Mouse (Mus musculus) stomach, embryonic 16.5 days (tissue): ENCODE measurements at regions not wholly inside any gene's neighbourhood (a gene's known extent, or its start where the extent isn't known, plus 50 kb on each side); places are given as distances from the start of the nearest gene placed in this dataset.

Source experiments
- ATAC-seq: fragments of 200-750 bp; cut with Nextera tagmentation; 2 replicates; pipeline ENCODE4 v1.8.0; 2017; ENCODE audit warnings: moderate number of reproducible peaks, moderate TSS enrichment; ENCODE audit not compliant: insufficient read depth, low FRiP score
- H3K27ac ChIP-seq: fragments of 300-500 bp; sonication (generic); 2 replicates; pipeline ENCODE4 v1.5.1; 2014; ENCODE audit warnings: low read length
- H3K27me3 ChIP-seq: fragments of 300-500 bp; sonication (generic); 2 replicates; pipeline ENCODE4 v1.6.1; 2014; ENCODE audit warnings: low read length, control low read depth, mixed read lengths; ENCODE audit not compliant: control insufficient read depth, insufficient read depth
- H3K36me3 ChIP-seq: fragments of 300-500 bp; sonication (generic); 2 replicates; pipeline ENCODE4 v1.6.1; 2014; ENCODE audit warnings: low read length; ENCODE audit not compliant: control insufficient read depth, insufficient read depth
- H3K4me1 ChIP-seq: fragments of 300-500 bp; sonication (generic); 2 replicates; pipeline ENCODE4 v1.6.1; 2014; ENCODE audit warnings: low read length, control low read depth, mixed read lengths; ENCODE audit not compliant: control insufficient read depth, insufficient read depth
- H3K4me2 ChIP-seq: fragments of 300-500 bp; sonication (generic); 2 replicates; pipeline ENCODE4 v1.6.1; 2014; ENCODE audit warnings: low read depth, low read length, mixed read lengths
- H3K4me3 ChIP-seq: fragments of 300-500 bp; sonication (generic); replicated peaks from 2 replicates; pipeline ENCODE4 v1.5.1; 2014; ENCODE audit warnings: mild to moderate bottlenecking, low read length
- H3K9ac ChIP-seq: fragments of 300-500 bp; sonication (generic); 2 replicates; pipeline ENCODE4 v1.6.1; 2014; ENCODE audit warnings: low read length
- H3K9me3 ChIP-seq: fragments of 300-500 bp; sonication (generic); replicated peaks from 2 replicates; pipeline ENCODE4 v1.6.1; 2016; ENCODE audit warnings: low read length, control low read depth; ENCODE audit not compliant: control insufficient read depth
- WGBS: fragments of 180-500 bp; shearing (Covaris S2); extraction: QIAGEN DNeasy Blood & Tissue Kit; methylation state at CpG from one replicate; pipeline ENCODE4 v1.1.7; 2014; 5-methylcytosine and 5-hydroxymethylcytosine counted together

DNA sequence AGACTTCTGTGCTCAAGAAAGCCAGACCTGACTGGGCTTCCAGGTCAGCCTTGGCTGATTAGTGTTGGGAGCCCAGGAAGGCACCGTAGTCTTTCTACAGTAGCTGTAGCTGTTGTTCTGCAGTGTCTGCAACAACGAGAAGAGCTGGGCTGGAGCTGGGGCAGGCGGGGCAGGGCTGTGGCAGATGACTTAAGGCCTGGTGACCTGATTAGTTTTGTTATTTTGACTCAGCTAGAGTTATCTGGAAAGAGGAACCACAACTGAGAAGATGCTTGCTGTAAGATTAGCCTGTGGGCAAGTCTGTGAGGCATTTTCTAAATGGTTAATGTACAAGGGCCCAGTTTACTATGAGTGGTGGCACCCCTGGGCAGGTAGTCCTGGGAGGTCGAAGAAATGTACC, 104.3 kb downstream of the Plxna1 start:
- no peak for ATAC-seq

DNA sequence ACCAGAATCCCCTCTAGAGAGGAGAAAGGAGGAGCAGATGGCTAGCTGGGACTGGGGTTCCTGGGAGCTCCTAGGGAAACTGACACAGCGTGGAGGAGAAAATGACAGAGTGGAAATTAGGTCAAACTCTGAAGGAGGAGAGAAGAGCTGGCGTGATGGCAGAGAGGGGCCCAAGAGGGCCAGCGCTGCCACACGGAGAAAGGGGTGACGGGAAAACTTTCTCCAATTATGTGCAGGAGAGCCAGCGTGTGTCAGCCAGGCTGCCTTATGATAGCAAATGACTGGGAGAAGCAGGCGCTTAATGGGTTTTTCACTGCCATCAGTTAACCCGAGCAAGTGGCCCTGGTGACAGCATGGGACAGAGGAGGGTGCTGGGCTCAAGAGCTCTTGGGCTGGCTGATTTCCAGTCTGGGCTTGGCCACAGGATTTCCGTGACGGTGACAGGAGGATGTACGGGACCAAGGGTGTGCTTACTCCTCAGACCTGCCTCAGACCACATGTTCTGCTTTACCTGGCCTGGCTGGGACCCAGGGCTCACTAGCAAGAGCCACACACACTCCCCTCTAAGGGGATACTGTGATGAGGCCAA, 102.9 kb downstream of the Plxna1 start:
- ATAC-seq = no peak

More for the DNA sequence above, 104.3 kb downstream of the Plxna1 start:
- Histone ChIP-seq H3K27me3 (no peaks in the 10 kb centered on the region), H3K4me1 (no peaks in the 10 kb centered on the region), H3K4me2 (no peak overlapping the region), H3K9me3 (no peaks in the 10 kb centered on the region), H3K27ac (no peak overlapping the region), H3K9ac (no peak overlapping the region), H3K4me3 (no peak overlapping the region), H3K36me3 (no peaks in the 10 kb centered on the region)
- 79% methylated on average over 4 of the region's 4 CpGs for WGBS

GRCm38 (mm10) chr6:89262958-89263357, 99.5 kb downstream of the Plxna1 start:
- no peak for ATAC-seq
- Histone ChIP-seq H3K27ac (no peak overlapping the region), H3K4me3 (no peak overlapping the region), H3K27me3 (no peaks in the 10 kb centered on the region), H3K4me1 (no peaks in the 10 kb centered on the region), H3K9me3 (no peaks in the 10 kb centered on the region), H3K4me2 (no peak overlapping the region), H3K36me3 (no peaks in the 10 kb centered on the region), H3K9ac (no peak overlapping the region)
- 62% methylated on average over 4 of the region's 4 CpGs for WGBS

More for the DNA sequence above, 102.9 kb downstream of the Plxna1 start:
- Histone ChIP-seq H3K4me3 (no peak overlapping the region), H3K9ac (no peak overlapping the region), H3K36me3 (no peaks in the 10 kb centered on the region), H3K27ac (no peak overlapping the region), H3K4me1 (no peaks in the 10 kb centered on the region), H3K9me3 (no peaks in the 10 kb centered on the region), H3K27me3 (no peaks in the 10 kb centered on the region), H3K4me2 (no peak overlapping the region)
- 77% methylated on average over 11 of the region's 11 CpGs for WGBS

GRCm38 (mm10) chr6:89265296-89265695, 97.1 kb downstream of the Plxna1 start:
- H3K9me3 ChIP-seq = no peaks in the 10 kb centered on the region
- no peak overlapping the region for H3K4me3 ChIP-seq
- H3K4me2 ChIP-seq = no peak overlapping the region
- ATAC-seq = no peak
- H3K9ac ChIP-seq = no peak overlapping the region
- H3K36me3 ChIP-seq = no peaks in the 10 kb centered on the region
- WGBS = 68% methylated on average over 3 of the region's 3 CpGs
- H3K27me3 ChIP-seq = no peaks in the 10 kb centered on the region
- no peak overlapping the region for H3K27ac ChIP-seq
- no peaks in the 10 kb centered on the region for H3K4me1 ChIP-seq
